Mouse (Mus musculus) midbrain, postnatal 0 days (tissue): ENCODE data around the gene Pknox2. TPM values are rescaled to one million over a fixed set of nuclear protein-coding genes. Genes with fewer than 3 reads are reported as not detected.
A peak's percentile ranks its signal among the peaks of the same experiment; 100 is the strongest.

Experiments
- ATAC-seq: fragments of 200-750 bp; cut with Nextera tagmentation; 2 replicates; pipeline ENCODE4 v1.8.0; 2017; ENCODE audit warnings: moderate number of reproducible peaks, mild to moderate bottlenecking, moderate TSS enrichment, moderate library complexity; ENCODE audit not compliant: low FRiP score
- DNase-seq: peaks from one replicate; pipeline ENCODE4 v3.0.0-alpha.2; 2015; ENCODE audit warnings: low spot score
- H3K27ac ChIP-seq: fragments of 300-500 bp; sonication (generic); 2 replicates; pipeline ENCODE4 v1.5.1; 2014; ENCODE audit warnings: low read depth, mild to moderate bottlenecking, low read length, mixed read lengths
- H3K27me3 ChIP-seq: fragments of 300-500 bp; sonication (generic); 2 replicates; pipeline ENCODE4 v1.6.1; 2014; ENCODE audit warnings: low read length, control low read depth, mixed read lengths; ENCODE audit not compliant: insufficient read depth
- H3K36me3 ChIP-seq: fragments of 300-500 bp; sonication (generic); 2 replicates; pipeline ENCODE4 v1.6.1; 2014; ENCODE audit warnings: low read length, control low read depth, mixed read lengths; ENCODE audit not compliant: insufficient read depth
- H3K4me1 ChIP-seq: fragments of 300-500 bp; sonication (generic); 2 replicates; pipeline ENCODE4 v1.6.1; 2014; ENCODE audit warnings: mild to moderate bottlenecking, control low read depth, antibody characterized with exemption, low read length, mixed read lengths; ENCODE audit not compliant: insufficient read depth
- H3K4me2 ChIP-seq: fragments of 300-500 bp; sonication (generic); 2 replicates; pipeline ENCODE4 v1.6.1; 2014; ENCODE audit warnings: low read depth, mild to moderate bottlenecking, low read length, mixed read lengths; ENCODE audit not compliant: poor library complexity, severe bottlenecking
- H3K4me3 ChIP-seq: fragments of 300-500 bp; sonication (generic); 2 replicates; pipeline ENCODE4 v1.5.1; 2014; ENCODE audit warnings: low read depth, mild to moderate bottlenecking, low read length, moderate library complexity
- H3K9ac ChIP-seq: fragments of 300-500 bp; sonication (generic); replicated peaks from 2 replicates; pipeline ENCODE4 v1.6.1; 2014; ENCODE audit warnings: mild to moderate bottlenecking, low read length, moderate library complexity, mixed read lengths; ENCODE audit not compliant: poor library complexity, severe bottlenecking
- H3K9me3 ChIP-seq: fragments of 300-500 bp; sonication (generic); 2 replicates; pipeline ENCODE4 v1.6.1; 2016; ENCODE audit warnings: low read length, control low read depth
- CTCF ChIP-seq: IDR thresholded peaks from 2 replicates; pipeline ENCODE4 v1.5.1; 2016; ENCODE audit warnings: antibody characterized with exemption, mild to moderate bottlenecking
- WGBS: fragments of 180-500 bp; shearing (Covaris S2); extraction: QIAGEN DNeasy Blood & Tissue Kit; methylation state at CpG from one replicate; pipeline ENCODE4 v1.1.7; 2014; 5-methylcytosine and 5-hydroxymethylcytosine counted together
- polyA plus RNA-seq: library from polyadenylated mRNA; unstranded; fragments of >200 nt; fragmentation: Nextera tagmentation; extraction: Ambion mirVana; gene quantifications from 2 replicates; pipeline ENCODE4 v1.2.1, GENCODE M21; 2015
- total RNA-seq: library from RNA; depleted of rRNA; stranded (reverse); fragments of >200 nt; gene quantifications from 2 replicates; pipeline ENCODE4 v1.2.3, GENCODE M21; 2014

Gene Pknox2
- total and polyA plus RNA-seq, 2 experiments from 2014 or later = 23.6 to 26.6 TPM

- Histone ChIP-seq H3K9me3 (no peaks in the 10 kb centered on the region), H3K27ac (peak overlapping the region; percentile 67), H3K4me1 (peaks cover 11% of the 10 kb centered on the region; the same call in 1 of the 2 replicates), H3K4me3 (no peak overlapping the region), H3K36me3 (no peaks in the 10 kb centered on the region), H3K9ac (no peak overlapping the region), H3K4me2 (no peak overlapping the region), H3K27me3 (no peaks in the 10 kb centered on the region)
- DNase-seq (peak; percentile 85), ATAC-seq (peak; percentile 70)
- 6% methylated on average over 4 of the region's 4 CpGs for WGBS
- no peak for TF ChIP-seq CTCF
Observed at GRCm38 (mm10) chr9:37178911-37179310, 31.7 kb upstream of the Pknox2 start.

GRCm38 (mm10) chr9:37177551-37177950 lies 30.3 kb upstream of the Pknox2 start:
- peak; percentile 22; the same call in 1 of the 2 replicates for ATAC-seq

GRCm38 (mm10) chr9:37177107-37177506 lies 29.9 kb upstream of the Pknox2 start:
- Histone ChIP-seq H3K27me3 (no peaks in the 10 kb centered on the region), H3K4me1 (peaks cover 11% of the 10 kb centered on the region; the same call in 1 of the 2 replicates), H3K36me3 (no peaks in the 10 kb centered on the region), H3K4me2 (no peak overlapping the region), H3K9me3 (no peaks in the 10 kb centered on the region), H3K4me3 (no peak overlapping the region), H3K9ac (no peak overlapping the region), H3K27ac (peak overlapping the region; percentile 27; the same call in 1 of the 2 replicates)
- peak; percentile 87 for TF ChIP-seq CTCF
- DNase-seq = peak; percentile 72
- peak; percentile 66 for ATAC-seq
- 2% methylated on average over 5 of the region's 5 CpGs for WGBS

More at GRCm38 (mm10) chr9:37177551-37177950, 30.3 kb upstream of the Pknox2 start:
- Histone ChIP-seq H3K4me1 (peaks cover 11% of the 10 kb centered on the region; the same call in 1 of the 2 replicates), H3K27ac (peak overlapping the region; percentile 27; the same call in 1 of the 2 replicates), H3K4me2 (no peak overlapping the region), H3K9ac (no peak overlapping the region), H3K9me3 (no peaks in the 10 kb centered on the region), H3K27me3 (no peaks in the 10 kb centered on the region), H3K36me3 (no peaks in the 10 kb centered on the region), H3K4me3 (no peak overlapping the region)
- no peak for DNase-seq
- TF ChIP-seq CTCF = no peak
- WGBS = 30% methylated on average over 8 of the region's 8 CpGs

- WGBS = 58% methylated on average over 3 of the region's 3 CpGs
- ATAC-seq (no peak), DNase-seq (peak; percentile 52)
- Histone ChIP-seq H3K9ac (no peak overlapping the region), H3K9me3 (no peaks in the 10 kb centered on the region), H3K4me2 (no peak overlapping the region), H3K4me3 (no peak overlapping the region), H3K36me3 (no peaks in the 10 kb centered on the region), H3K27me3 (no peaks in the 10 kb centered on the region), H3K4me1 (peaks cover 11% of the 10 kb centered on the region; the same call in 1 of the 2 replicates), H3K27ac (no peak overlapping the region)
- no peak for TF ChIP-seq CTCF
Observed at GRCm38 (mm10) chr9:37176002-37176401, 28.8 kb upstream of the Pknox2 start.

GRCm38 (mm10) chr9:37173376-37173775 lies 26.2 kb upstream of the Pknox2 start:
- H3K36me3 ChIP-seq = no peaks in the 10 kb centered on the region
- H3K9me3 ChIP-seq = no peaks in the 10 kb centered on the region
- no peak overlapping the region for H3K9ac ChIP-seq
- DNase-seq (no peak), ATAC-seq (no peak)
- TF ChIP-seq CTCF = no peak
- H3K4me2 ChIP-seq = no peak overlapping the region
- peaks cover 3% of the 10 kb centered on the region; the same call in 1 of the 2 replicates for H3K4me1 ChIP-seq
- H3K27ac ChIP-seq = no peak overlapping the region
- H3K27me3 ChIP-seq = no peaks in the 10 kb centered on the region
- whole genome bisulfite sequencing = 65% methylated on average over 5 of the region's 5 CpGs
- H3K4me3 ChIP-seq = no peak overlapping the region

GRCm38 (mm10) chr9:37166899-37167298 lies 19.7 kb upstream of the Pknox2 start:
- no peak for DNase-seq
- no peak overlapping the region for H3K4me2 ChIP-seq
- 82% methylated on average over 2 of the region's 2 CpGs for WGBS
- peak; percentile 54 for TF ChIP-seq CTCF
- H3K36me3 ChIP-seq = no peaks in the 10 kb centered on the region
- no peaks in the 10 kb centered on the region for H3K4me1 ChIP-seq
- no peak overlapping the region for H3K27ac ChIP-seq
- no peak overlapping the region for H3K4me3 ChIP-seq
- ATAC-seq = no peak
- no peaks in the 10 kb centered on the region for H3K9me3 ChIP-seq
- H3K27me3 ChIP-seq = no peaks in the 10 kb centered on the region
- H3K9ac ChIP-seq = no peak overlapping the region
